Mouse (Mus musculus): Measurements from ENCODE around the gene Slc16a6.

- TF ChIP-seq GATA1 (IDR thresholded peaks at IDR 0.05; ENCODE audit: borderline replicate concordance, low read length) (no peak), FLI1 (IDR thresholded peaks at IDR 0.05; ENCODE audit: low read length) (no peak)
Measured at GRCm38 (mm10) chr11:109442166-109442730, 31.1 kb downstream of the Slc16a6 start.
